Mouse (Mus musculus) lung, embryonic 14.5 days (tissue): ENCODE measurements at regions not wholly inside any gene's neighbourhood (a gene's known extent, or its start where the extent isn't known, plus 50 kb on each side); places are given as distances from the start of the nearest gene placed in this dataset. TPM values are rescaled to one million over a fixed set of nuclear protein-coding genes. Genes with fewer than 3 reads are reported as not detected.

Source experiments
- ATAC-seq: fragments of 200-750 bp; cut with Nextera tagmentation; 2 replicates; pipeline ENCODE4 v1.8.0; 2017; ENCODE audit warnings: mild to moderate bottlenecking, moderate TSS enrichment, moderate library complexity; ENCODE audit not compliant: insufficient read depth
- DNase-seq: peaks from one replicate; pipeline ENCODE4 v3.0.0-alpha.2; 2015
- H3K27ac ChIP-seq: fragments of 300-500 bp; sonication (generic); 2 replicates; pipeline ENCODE4 v1.5.1; 2014; ENCODE audit warnings: low read depth, mild to moderate bottlenecking, moderate library complexity
- H3K27me3 ChIP-seq: fragments of 300-500 bp; sonication (generic); 2 replicates; pipeline ENCODE4 v1.6.1; 2014; ENCODE audit warnings: low read length, control low read depth; ENCODE audit not compliant: insufficient read depth
- H3K36me3 ChIP-seq: fragments of 300-500 bp; sonication (generic); 2 replicates; pipeline ENCODE4 v1.6.1; 2014; ENCODE audit warnings: control low read depth; ENCODE audit not compliant: insufficient read depth
- H3K4me1 ChIP-seq: fragments of 300-500 bp; sonication (generic); 2 replicates; pipeline ENCODE4 v1.6.1; 2014; ENCODE audit warnings: antibody characterized with exemption, control low read depth; ENCODE audit not compliant: insufficient read depth
- H3K4me2 ChIP-seq: fragments of 300-500 bp; sonication (generic); 2 replicates; pipeline ENCODE4 v1.6.1; 2014; ENCODE audit warnings: mild to moderate bottlenecking
- H3K4me3 ChIP-seq: fragments of 300-500 bp; sonication (generic); 2 replicates; pipeline ENCODE4 v1.5.1; 2014; ENCODE audit warnings: low read depth, low read length
- H3K9ac ChIP-seq: fragments of 300-500 bp; sonication (generic); 2 replicates; pipeline ENCODE4 v1.6.1; 2014
- H3K9me3 ChIP-seq: fragments of 300-500 bp; sonication (generic); 2 replicates; pipeline ENCODE4 v1.6.1; 2016; ENCODE audit warnings: low read depth, low read length, control low read depth
- CTCF ChIP-seq: IDR thresholded peaks from 2 replicates; pipeline ENCODE4 v1.5.1; 2016; ENCODE audit warnings: antibody characterized with exemption, low read depth
- microRNA-seq: library from miRNA; unstranded; fragments of <30 nt; microRNA quantifications from one replicate; pipeline ENCODE4, GENCODE M21; 2016; ENCODE audit warnings: borderline number of aligned reads

GRCm38 (mm10) chr3:6289500-6289899, 330.7 kb downstream of the 1700008P02Rik start:
- no peak for ATAC-seq
- DNase-seq, result no peak
- Histone ChIP-seq H3K9me3 (no peaks in the 10 kb centered on the region), H3K27me3 (no peaks in the 10 kb centered on the region), H3K4me1 (no peaks in the 10 kb centered on the region), H3K36me3 (no peaks in the 10 kb centered on the region), H3K4me2 (no peak overlapping the region), H3K9ac (no peak overlapping the region), H3K27ac (no peak overlapping the region), H3K4me3 (no peak overlapping the region)
- TF ChIP-seq CTCF, result no peak

GRCm38 (mm10) chr3:6280636-6281035, 339.6 kb downstream of the 1700008P02Rik start:
- Histone ChIP-seq H3K4me2 (no peak overlapping the region), H3K27me3 (no peaks in the 10 kb centered on the region), H3K9me3 (no peaks in the 10 kb centered on the region), H3K27ac (no peak overlapping the region), H3K4me3 (no peak overlapping the region), H3K36me3 (no peaks in the 10 kb centered on the region), H3K9ac (no peak overlapping the region), H3K4me1 (no peaks in the 10 kb centered on the region)
- ATAC-seq, result no peak
- no peak for TF ChIP-seq CTCF
- DNase-seq, result peak; percentile 2

Small RNA genes lying in the stretch of these regions (microRNA-seq; reads per million reads assigned to microRNA genes)
- gene Gm23147, result not detected
